Mouse (Mus musculus) C2C12 (cell line): ENCODE results near the gene Zfp637. TPM values are rescaled to one million over a fixed set of nuclear protein-coding genes. Genes with fewer than 3 reads are reported as not detected.

Experiments
- H3K27me3 ChIP-seq: one replicate; pipeline ENCODE4 v1.6.1; 2011; ENCODE audit not compliant: control insufficient read depth, insufficient read depth, insufficient read length
- H3K36me3 ChIP-seq: one replicate; pipeline ENCODE4 v1.6.1; 2011; ENCODE audit not compliant: control insufficient read depth, insufficient read depth
- H3K4me3 ChIP-seq: one replicate; pipeline ENCODE4 v1.5.1; 2011; ENCODE audit warnings: mild to moderate bottlenecking, control low read depth; ENCODE audit not compliant: poor library complexity, insufficient read depth, severe bottlenecking
- H3K79me2 ChIP-seq: one replicate; pipeline ENCODE4 v1.6.1; 2011; ENCODE audit not compliant: control insufficient read depth, insufficient read depth
- H3K79me3 ChIP-seq: one replicate; pipeline ENCODE4 v1.6.1; 2011; ENCODE audit warnings: low read depth, control low read depth
- H3ac ChIP-seq: one replicate; pipeline ENCODE3; 2011; ENCODE audit warnings: low read depth; ENCODE audit not compliant: control insufficient read depth, insufficient read length
- CEBPB ChIP-seq: IDR thresholded peaks from one replicate; pipeline ENCODE4 v1.6.1; 2011; ENCODE audit warnings: low read depth, mild to moderate bottlenecking, control low read depth, moderate library complexity
- CTCF ChIP-seq: IDR thresholded peaks from one replicate; pipeline ENCODE4 v1.5.1; 2011; ENCODE audit not compliant: control insufficient read depth, insufficient read depth, insufficient read length
- FOSL1 ChIP-seq: IDR thresholded peaks from one replicate; pipeline ENCODE4 v1.8.0; 2011; ENCODE audit warnings: mild to moderate bottlenecking, low read length; ENCODE audit not compliant: poor library complexity, insufficient read depth, severe bottlenecking
- MAX ChIP-seq: IDR thresholded peaks from one replicate; pipeline ENCODE4 v1.6.1; 2011; ENCODE audit warnings: mild to moderate bottlenecking, control low read depth
- MYOD1 ChIP-seq: IDR thresholded peaks from one replicate; pipeline ENCODE4 v1.6.1; 2011; ENCODE audit warnings: low read depth; ENCODE audit not compliant: control insufficient read depth, insufficient read length
- MYOG ChIP-seq: IDR thresholded peaks from one replicate; pipeline ENCODE4 v1.6.1; 2011; ENCODE audit not compliant: control insufficient read depth, insufficient read length; ENCODE audit errors: extremely low read depth
- USF1 ChIP-seq: IDR thresholded peaks from one replicate; pipeline ENCODE4 v1.6.1; 2011; ENCODE audit warnings: low read depth, mild to moderate bottlenecking, control low read depth, moderate library complexity
- polyA plus RNA-seq: library from polyadenylated mRNA; unstranded; fragments of >200 nt; fragmentation: generic; extraction: Trizol; gene quantifications from one replicate; pipeline ENCODE4 v1.2.1, GENCODE M21; 2012; ENCODE audit warnings: missing spikeins

The Zfp637 gene
- polyA plus RNA-seq, 1 experiment: 53.2 TPM

DNA sequence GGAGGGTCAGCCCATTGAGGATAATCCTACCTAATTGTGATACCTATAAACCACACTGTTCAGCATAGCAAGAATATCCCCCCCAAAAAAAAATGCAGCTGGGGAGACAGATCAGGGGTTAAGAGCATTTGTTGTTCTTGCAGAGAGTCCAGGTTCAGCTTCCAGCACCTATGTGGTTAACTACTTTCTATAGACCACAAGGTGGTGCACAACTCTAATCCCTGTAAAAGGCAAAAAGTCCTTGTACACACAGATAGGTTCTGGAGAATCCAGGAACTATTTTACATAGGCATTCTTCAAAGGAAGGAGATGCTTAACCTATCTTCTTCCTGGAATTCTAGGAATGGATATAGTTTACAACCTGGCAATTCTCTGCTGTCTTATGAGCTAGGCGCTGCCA lies 17.0 kb downstream of the Zfp637 start:
- Histone ChIP-seq H3ac (no peak overlapping the region), H3K79me2 (no peaks in the 10 kb centered on the region), H3K79me3 (no peaks in the 10 kb centered on the region), H3K4me3 (no peak overlapping the region), H3K27me3 (no peaks in the 10 kb centered on the region), H3K36me3 (no peaks in the 10 kb centered on the region)
- TF ChIP-seq CEBPB (no peak), MYOD1 (no peak), USF1 (no peak), MYOG (no peak), MAX (no peak), FOSL1 (no peak), CTCF (no peak)

GRCm38 (mm10) chr6:117861848-117862247 lies 20.9 kb downstream of the Zfp637 start, which contains the start of gene Zfp239:
Zfp239 (plus strand) TSS chr6:117862100.
- TF ChIP-seq CEBPB: no peak
- TF ChIP-seq MYOD1: no peak
- H3K4me3 ChIP-seq: peak within 1 kb of the TSS; percentile 40
- H3K36me3 ChIP-seq: no peaks in the 10 kb centered on the region
- H3K79me2 ChIP-seq: no peaks in the 10 kb centered on the region
- H3K27me3 ChIP-seq: no peaks in the 10 kb centered on the region
- no peaks in the 10 kb centered on the region for H3K79me3 ChIP-seq
- H3ac ChIP-seq: peak within 1 kb of the TSS; percentile 58

DNA sequence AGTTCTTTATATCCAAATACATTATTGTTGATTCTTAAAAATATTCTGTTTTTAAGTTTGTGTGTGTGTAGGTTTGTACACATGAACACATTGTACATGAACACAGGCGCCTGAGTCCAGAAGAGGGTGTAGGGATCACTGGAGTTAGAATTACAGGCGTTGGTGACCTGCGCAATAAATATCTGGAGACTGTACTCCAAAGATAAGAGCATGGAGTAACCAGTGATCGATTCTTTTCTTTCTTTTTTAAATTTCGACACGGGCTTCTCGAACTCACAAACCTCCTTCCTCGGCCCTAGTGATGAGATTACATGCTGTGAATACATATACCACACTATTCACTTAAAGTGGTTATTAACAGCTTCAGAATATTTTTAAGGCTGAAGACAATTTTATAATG lies 21.5 kb downstream of the Zfp637 start:
- Histone ChIP-seq H3K79me2 (no peaks in the 10 kb centered on the region), H3K36me3 (no peaks in the 10 kb centered on the region), H3ac (no peak overlapping the region), H3K27me3 (no peaks in the 10 kb centered on the region), H3K79me3 (no peaks in the 10 kb centered on the region), H3K4me3 (no peak overlapping the region)
- TF ChIP-seq FOSL1: no peak
- no peak for TF ChIP-seq MAX
- no peak for TF ChIP-seq MYOD1
- TF ChIP-seq USF1: no peak
- TF ChIP-seq MYOG: no peak
- no peak for TF ChIP-seq CEBPB
- no peak for TF ChIP-seq CTCF

DNA sequence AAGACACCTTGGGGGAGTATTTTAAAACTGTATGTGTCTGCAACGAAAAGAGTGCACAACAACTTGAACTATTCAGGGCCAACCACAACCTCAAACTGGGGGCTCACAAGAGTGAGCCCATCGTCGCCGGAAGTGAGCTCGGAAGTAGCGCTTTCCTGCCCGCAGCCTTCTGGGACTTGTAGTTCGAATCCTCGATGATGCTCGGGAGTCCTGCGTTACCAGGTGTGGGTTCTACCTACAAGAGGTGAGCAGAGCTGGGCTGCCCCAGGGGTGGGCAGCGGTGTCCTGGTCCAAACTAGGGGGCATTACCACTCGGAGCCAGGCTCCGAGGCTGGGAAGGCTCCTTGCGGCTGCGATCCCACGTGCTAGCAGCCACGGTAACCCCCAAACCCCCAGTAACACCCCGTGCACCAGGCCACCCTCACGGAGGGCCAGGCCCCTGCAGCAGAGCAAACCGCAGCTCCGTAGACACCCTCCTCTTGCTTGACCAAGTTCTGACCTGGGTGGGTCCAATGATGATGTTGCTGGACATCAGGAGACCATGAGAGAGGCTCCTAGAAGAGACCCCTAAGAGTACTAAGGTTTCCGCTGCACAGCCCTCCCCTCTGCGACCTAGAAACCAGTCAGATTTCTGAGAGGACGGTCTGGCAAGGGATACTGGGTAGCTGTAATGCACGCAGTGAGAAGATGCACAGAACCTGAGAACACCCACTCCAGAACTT lies 22.1 kb downstream of the Zfp637 start:
- peak overlapping the region; percentile 40 for H3K4me3 ChIP-seq
- peak overlapping the region; percentile 58 for H3ac ChIP-seq
- no peaks in the 10 kb centered on the region for H3K79me2 ChIP-seq
- H3K27me3 ChIP-seq: no peaks in the 10 kb centered on the region
- no peaks in the 10 kb centered on the region for H3K79me3 ChIP-seq
- no peaks in the 10 kb centered on the region for H3K36me3 ChIP-seq
- TF ChIP-seq MYOG: no peak
- no peak for TF ChIP-seq USF1
- no peak for TF ChIP-seq CTCF
- no peak for TF ChIP-seq CEBPB
- TF ChIP-seq MAX: no peak
- no peak for TF ChIP-seq MYOD1
- no peak for TF ChIP-seq FOSL1

DNA sequence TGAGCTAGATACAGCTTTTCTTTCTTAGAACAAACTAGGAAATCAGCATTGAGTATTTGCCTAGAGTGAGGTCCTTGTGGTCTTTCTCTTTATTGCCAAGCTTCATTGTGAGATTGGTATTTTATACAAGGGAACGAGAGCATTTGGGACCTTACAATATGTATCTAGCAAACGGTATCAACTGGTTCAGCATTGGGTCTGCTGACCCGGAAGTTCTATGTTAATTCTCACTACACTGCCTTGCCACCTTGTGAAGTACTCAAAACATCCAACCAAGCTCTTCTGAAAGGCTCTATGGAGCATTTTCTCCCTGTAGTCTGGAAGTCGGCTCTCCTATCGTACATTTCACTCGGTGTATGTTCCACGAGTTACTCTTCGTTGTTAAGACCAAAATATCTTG lies 22.8 kb downstream of the Zfp637 start:
- Histone ChIP-seq H3K36me3 (no peaks in the 10 kb centered on the region), H3K27me3 (no peaks in the 10 kb centered on the region), H3K79me3 (no peaks in the 10 kb centered on the region), H3K79me2 (no peaks in the 10 kb centered on the region), H3ac (no peak overlapping the region), H3K4me3 (no peak overlapping the region)
- TF ChIP-seq MYOG (no peak), MYOD1 (no peak)

GRCm38 (mm10) chr6:117868187-117868586 lies 27.2 kb downstream of the Zfp637 start:
- H3K79me3 ChIP-seq: no peaks in the 10 kb centered on the region
- no peaks in the 10 kb centered on the region for H3K36me3 ChIP-seq
- TF ChIP-seq CEBPB (no peak), FOSL1 (no peak), MAX (no peak), CTCF (no peak), MYOG (no peak), USF1 (no peak), MYOD1 (no peak)
- H3K4me3 ChIP-seq: no peak overlapping the region
- no peaks in the 10 kb centered on the region for H3K27me3 ChIP-seq
- H3ac ChIP-seq: no peak overlapping the region
- no peaks in the 10 kb centered on the region for H3K79me2 ChIP-seq
